Mouse (Mus musculus): Measurements from ENCODE around the gene Rrm1. TPM values are rescaled to one million over a fixed set of nuclear protein-coding genes. Genes with fewer than 3 reads are reported as not detected.

The Rrm1 gene
- polyA plus RNA-seq, 1 experiment: 96.3 TPM

GRCm38 (mm10) chr7:102508066-102508465, 66.6 kb downstream of the Rrm1 start:
- TF ChIP-seq GATA1 (IDR thresholded peaks at IDR 0.05; ENCODE audit: low read length): no peak

- no peak for TF ChIP-seq GATA1 (IDR thresholded peaks at IDR 0.05; ENCODE audit: low read length)
Measured at GRCm38 (mm10) chr7:102508666-102509065, 67.2 kb downstream of the Rrm1 start.

GRCm38 (mm10) chr7:102509726-102510125, 68.2 kb downstream of the Rrm1 start:
- no peak for TF ChIP-seq GATA1 (IDR thresholded peaks at IDR 0.05; ENCODE audit: low read length)

GRCm38 (mm10) chr7:102511927-102512326, 70.4 kb downstream of the Rrm1 start:
- no peak for TF ChIP-seq GATA1 (IDR thresholded peaks at IDR 0.05; ENCODE audit: low read length)

DNA sequence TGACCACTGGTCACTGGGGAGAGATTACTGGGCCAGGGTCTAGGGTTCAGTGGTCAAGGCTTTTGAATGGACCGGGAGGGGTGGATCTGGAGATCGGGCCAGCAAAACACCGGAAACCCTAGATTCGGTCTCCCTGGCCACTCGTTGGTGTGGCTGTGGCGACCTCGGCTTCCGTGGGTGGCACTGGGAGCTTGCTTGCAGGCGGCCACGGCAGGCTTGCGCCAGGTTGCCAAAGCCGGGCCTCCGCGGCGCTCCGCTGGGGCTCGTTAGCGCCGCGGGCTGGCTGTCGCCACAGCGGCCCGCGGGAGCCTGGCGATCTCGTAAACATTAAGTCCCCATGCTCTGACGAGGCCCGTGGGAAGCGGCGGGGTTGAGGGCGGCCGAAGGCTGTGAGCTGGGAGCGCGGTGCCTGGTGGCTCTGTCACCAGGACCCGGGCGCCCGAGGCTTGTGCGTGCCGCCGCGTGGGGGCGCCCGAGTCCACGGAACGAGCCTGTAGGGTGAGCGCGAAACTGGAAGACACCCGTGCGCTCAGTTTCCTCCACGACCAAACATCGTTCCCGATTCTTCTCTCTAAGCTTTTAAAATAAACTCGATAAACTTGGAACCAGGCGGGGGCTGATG, 71.4 kb downstream of the Rrm1 start:
- no peak for TF ChIP-seq GATA1 (IDR thresholded peaks at IDR 0.05; ENCODE audit: low read length)

- TF ChIP-seq GATA1 (IDR thresholded peaks at IDR 0.05; ENCODE audit: low read length): no peak
Measured at GRCm38 (mm10) chr7:102514144-102514543, 72.6 kb downstream of the Rrm1 start.

DNA sequence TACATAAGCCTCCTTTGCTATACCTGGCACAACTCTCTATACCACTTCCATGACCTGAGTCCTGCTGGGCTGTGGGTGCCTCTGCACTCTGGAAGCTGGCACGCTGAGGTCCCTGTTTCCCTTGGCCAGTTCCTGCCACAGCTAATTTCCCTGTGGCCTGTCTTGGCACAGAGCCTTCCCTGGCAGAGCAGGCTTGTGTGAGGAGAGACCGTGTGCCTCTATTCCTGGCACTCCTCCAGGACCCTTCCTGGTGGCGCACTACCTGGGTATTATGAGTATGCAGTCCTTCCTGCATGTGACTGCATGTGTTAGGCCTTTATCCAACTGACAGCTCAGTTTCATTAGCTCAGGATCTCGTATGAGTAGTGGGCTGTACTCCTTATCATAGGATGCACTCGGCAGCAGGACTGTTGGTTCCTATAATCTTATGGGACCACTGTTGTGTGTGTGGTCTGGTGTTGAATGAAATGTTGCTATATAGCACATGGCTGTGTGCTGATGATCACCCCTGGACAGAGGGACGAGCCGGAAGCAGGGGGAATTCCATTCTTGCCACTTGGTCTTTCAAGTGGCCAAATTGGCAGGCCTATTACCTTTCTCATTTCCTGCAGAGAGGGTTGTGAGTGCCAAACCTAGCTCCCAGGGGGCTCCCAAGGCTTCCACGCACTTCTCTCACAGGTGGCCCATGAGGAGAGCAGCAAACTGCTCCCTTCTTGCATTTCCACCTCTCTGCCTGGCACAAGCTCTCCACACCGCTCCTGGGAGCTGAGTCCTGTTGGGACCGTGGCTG, 75.0 kb downstream of the Rrm1 start:
- TF ChIP-seq GATA1 (IDR thresholded peaks at IDR 0.05; ENCODE audit: low read length): no peak

DNA sequence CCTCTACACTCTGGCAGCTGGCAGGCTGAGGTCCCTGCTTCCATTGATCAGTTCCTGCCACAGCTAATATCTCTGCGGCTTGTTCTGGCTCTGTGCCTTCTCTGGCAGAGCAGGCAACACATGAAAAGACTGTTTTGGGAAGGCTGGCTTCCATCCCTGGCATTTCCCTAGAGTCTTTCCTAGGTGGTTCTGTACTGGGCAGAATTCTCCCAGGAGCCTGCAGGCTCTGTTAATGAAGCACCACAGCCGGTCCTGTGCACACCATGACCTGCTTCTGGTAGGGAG, 75.5 kb downstream of the Rrm1 start:
- TF ChIP-seq GATA1 (IDR thresholded peaks at IDR 0.05; ENCODE audit: low read length): no peak

Other genes starting within 250 kb of the Rrm1 start
- gene Nup98, start 231.5 kb upstream of the Rrm1 start, polyA plus RNA-seq (2012): 8.8 and 11.1 TPM in 2 replicates
- gene Pgap2, start 231.5 kb upstream of the Rrm1 start, polyA plus RNA-seq (2012): 15.1 and 18.9 TPM in 2 replicates
- gene Rhog, start 185.6 kb upstream of the Rrm1 start, polyA plus RNA-seq (2012): 178 and 323 TPM in 2 replicates
- 16.1 and 42.3 TPM in 2 replicates for gene Stim1, start 173.9 kb upstream of the Rrm1 start, polyA plus RNA-seq (2012)
- gene Olfr543, start 40.0 kb downstream of the Rrm1 start, polyA plus RNA-seq (2012): not detected in 2 replicates
- gene Olfr544, start 46.6 kb downstream of the Rrm1 start, polyA plus RNA-seq (2012): not detected in 2 replicates
- gene Olfr545, start 57.9 kb downstream of the Rrm1 start, polyA plus RNA-seq (2012): not detected in 2 replicates
- not detected in 2 replicates for gene Olfr547, start 93.1 kb downstream of the Rrm1 start, polyA plus RNA-seq (2012)
- not detected in 2 replicates for gene Olfr548-ps1, start 99.2 kb downstream of the Rrm1 start, polyA plus RNA-seq (2012)
- not detected in 2 replicates for gene Olfr549, start 108.2 kb downstream of the Rrm1 start, polyA plus RNA-seq (2012)
- gene Trim21, start 123.8 kb downstream of the Rrm1 start, polyA plus RNA-seq (2012): 2.4 and 5.2 TPM in 2 replicates
- not detected in 2 replicates for gene Olfr550, start 129.7 kb downstream of the Rrm1 start, polyA plus RNA-seq (2012)
- gene Olfr551, start 150.2 kb downstream of the Rrm1 start, polyA plus RNA-seq (2012): not detected in 2 replicates
- not detected in 2 replicates for gene Olfr552, start 156.1 kb downstream of the Rrm1 start, polyA plus RNA-seq (2012)
- gene Olfr553, start 176.5 kb downstream of the Rrm1 start, polyA plus RNA-seq (2012): not detected in 2 replicates
- not detected in 2 replicates for gene Olfr554, start 196.7 kb downstream of the Rrm1 start, polyA plus RNA-seq (2012)
- gene Olfr555, start 217.1 kb downstream of the Rrm1 start, polyA plus RNA-seq (2012): not detected in 2 replicates
- gene Olfr556, start 223.2 kb downstream of the Rrm1 start, polyA plus RNA-seq (2012): not detected in 2 replicates
- gene Trim68, start 245.6 kb downstream of the Rrm1 start, polyA plus RNA-seq (2012): 1.8 and 1.9 TPM in 2 replicates